Mouse (Mus musculus): Measurements from ENCODE around the gene Mpdz.
A peak's percentile ranks its signal among the peaks of the same experiment; 100 is the strongest.

Gene Mpdz

GRCm38 (mm10) chr4:81392869-81393268 lies 49.7 kb downstream of the Mpdz start:
- no peak for DNase-seq (ENCODE audit: low read depth, low spot score)

DNA sequence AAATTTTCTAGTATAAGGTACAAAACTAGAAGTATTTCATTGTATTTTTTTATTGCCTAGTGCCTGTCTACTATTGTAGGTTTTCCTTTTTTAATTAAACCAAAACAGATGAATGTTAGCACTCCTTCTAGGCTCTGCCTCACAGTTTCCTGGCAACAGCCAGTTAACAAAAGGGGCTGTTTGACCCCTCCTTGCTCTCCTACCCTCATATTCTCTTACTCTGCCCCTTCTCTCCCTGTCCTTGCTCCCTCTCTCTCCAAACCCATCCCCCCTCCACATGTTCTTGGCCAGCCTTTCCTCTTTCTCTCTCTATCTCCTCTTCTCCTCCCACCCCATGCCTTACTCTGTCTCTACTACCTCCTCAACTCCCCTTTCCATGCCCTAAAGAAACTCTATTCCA lies 53.4 kb downstream of the Mpdz start:
- no peak for DNase-seq (ENCODE audit: low read depth, low spot score)

- no peak for DNase-seq (ENCODE audit: low read depth, low spot score)
Measured at GRCm38 (mm10) chr4:81387644-81388043, 55.0 kb downstream of the Mpdz start.

DNA sequence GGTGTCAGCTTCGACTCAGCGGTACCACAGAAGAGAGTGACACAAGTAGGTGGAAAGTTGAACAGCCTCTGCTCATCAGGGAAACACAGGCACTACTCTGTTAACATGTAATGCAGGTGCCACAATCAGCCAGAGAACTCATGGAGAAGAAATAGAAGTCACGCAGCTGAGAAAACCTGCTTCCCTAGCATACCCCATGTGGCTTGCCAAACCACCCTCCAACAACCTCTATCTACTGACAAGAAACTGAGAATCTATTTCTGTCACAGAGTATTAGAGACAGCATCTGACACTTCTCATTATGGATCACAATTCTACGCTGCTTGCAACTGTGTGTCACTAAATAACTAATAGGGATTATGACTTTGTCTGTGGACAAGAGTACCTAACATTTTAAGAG lies 70.3 kb downstream of the Mpdz start:
- no peak for DNase-seq (ENCODE audit: low read depth, low spot score)

DNA sequence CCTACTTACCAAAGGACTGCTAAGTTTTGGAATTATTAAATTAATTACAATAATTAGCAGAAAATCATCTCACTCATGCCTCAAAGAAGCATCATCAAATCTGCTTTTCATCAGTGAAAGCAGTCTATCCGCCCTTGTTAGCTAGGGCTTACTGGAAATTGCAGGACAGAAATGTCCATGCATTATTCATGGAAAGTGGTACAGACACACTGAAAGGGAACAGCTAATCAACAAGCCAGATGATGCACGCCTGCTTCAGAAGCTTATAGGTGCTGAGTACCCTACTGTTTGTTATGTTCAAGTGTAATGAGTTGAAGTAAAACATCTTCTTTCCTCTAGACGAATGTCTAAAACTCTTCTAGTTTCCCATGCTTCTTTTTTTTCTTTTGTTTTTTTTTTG lies 91.2 kb downstream of the Mpdz start:
- DNase-seq (ENCODE audit: low read depth, low spot score), result no peak

DNA sequence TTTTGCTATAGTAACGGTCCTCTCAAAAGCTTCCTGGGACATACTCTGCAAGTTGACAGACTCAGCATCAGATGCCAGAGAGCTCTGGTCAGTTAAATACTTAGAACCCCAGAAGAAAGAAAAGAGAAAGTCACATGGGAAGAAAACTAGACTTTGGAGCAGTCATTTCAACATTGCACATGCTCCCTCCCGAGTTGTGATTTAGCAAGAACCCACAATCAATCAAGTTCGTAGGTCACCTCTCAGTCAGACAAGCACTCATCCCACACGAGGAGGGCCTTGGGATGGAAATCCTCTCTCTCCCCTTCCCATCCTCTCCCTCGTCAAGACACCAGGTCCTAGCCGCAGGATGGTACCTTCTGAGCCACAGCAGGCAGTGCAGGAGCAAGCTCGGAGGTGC lies 94.0 kb downstream of the Mpdz start:
- DNase-seq (ENCODE audit: low read depth, low spot score), result no peak

DNA sequence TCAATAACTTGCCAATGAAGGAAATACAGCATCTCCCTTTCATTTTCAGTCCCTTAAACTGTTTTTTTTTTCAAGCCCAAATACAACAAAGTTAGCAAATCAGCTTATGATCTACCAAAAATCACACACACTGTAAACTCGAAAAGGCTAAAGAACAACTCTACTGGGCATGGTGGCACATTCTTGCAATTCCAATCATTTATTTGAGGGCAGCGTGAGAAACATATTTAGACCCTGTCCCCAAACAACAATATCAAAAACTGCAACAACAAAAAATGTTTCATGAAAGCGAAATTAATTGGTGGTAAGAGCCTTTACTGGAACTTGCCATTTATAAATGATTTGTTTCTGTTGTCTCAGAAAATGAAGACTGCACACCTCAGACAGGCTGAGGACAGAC lies 97.5 kb downstream of the Mpdz start:
- no peak for DNase-seq (ENCODE audit: low read depth, low spot score)

GRCm38 (mm10) chr4:81333628-81333991 lies 109.0 kb downstream of the Mpdz start:
- no peak for DNase-seq (ENCODE audit: low read depth, low spot score)

DNA sequence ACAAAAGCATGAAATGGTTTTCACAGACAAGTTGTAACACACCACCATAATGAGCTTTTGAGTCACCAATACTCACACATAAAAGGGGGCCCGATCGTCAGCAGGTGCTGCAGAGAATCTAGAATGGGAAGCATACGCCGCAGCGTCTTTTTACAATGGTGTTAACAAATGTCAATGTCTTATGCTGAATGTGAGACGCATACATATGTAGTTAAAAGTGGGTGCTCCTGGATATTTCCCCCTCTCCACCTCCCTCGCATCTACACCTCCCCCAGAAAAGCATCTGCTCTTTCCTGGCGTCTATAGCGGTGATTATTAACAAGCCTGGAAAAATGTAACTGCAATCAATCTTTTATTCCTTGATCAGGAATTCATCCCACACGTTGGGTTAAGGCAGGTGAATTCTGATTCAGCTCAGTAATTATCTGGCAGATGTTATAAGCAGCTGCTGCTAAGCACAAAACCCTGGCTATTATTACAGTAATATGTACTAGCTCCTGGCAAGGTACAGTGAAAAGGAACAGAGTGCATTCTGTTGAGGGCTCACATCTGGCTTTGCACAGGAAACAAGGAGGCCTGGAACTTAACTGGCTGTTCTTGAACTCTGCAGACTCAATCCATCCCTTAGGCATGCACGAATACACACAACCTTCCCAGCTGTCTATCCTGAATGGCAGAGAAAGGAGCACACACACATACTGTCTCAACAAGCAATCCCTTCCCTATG lies 109.6 kb downstream of the Mpdz start:
- peak; percentile 25 for DNase-seq (ENCODE audit: low read depth, low spot score)

DNA sequence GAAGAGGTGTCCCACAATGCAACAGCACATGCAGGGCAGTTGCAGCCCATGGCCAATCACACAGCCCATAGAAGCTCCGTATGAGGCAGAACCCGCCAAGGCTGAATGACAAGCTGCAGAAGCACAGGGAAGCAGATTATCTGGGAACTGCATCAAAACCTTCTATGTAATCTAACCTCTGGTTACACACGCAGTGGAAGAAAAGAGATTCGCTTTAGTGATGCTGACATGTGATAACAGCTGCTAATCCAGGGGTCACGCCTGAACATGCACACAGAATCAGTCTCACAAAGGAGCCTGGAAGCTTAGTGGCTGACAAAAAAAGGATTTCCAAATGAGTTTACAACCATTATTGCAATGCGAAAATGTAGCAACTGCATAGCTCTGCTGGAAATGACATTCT lies 110.2 kb downstream of the Mpdz start:
- no peak for DNase-seq (ENCODE audit: low read depth, low spot score)

GRCm38 (mm10) chr4:81327694-81328093 lies 114.9 kb downstream of the Mpdz start:
- DNase-seq (ENCODE audit: low read depth, low spot score), result no peak

GRCm38 (mm10) chr4:81323853-81324252 lies 118.8 kb downstream of the Mpdz start:
- DNase-seq (ENCODE audit: low read depth, low spot score), result no peak

DNA sequence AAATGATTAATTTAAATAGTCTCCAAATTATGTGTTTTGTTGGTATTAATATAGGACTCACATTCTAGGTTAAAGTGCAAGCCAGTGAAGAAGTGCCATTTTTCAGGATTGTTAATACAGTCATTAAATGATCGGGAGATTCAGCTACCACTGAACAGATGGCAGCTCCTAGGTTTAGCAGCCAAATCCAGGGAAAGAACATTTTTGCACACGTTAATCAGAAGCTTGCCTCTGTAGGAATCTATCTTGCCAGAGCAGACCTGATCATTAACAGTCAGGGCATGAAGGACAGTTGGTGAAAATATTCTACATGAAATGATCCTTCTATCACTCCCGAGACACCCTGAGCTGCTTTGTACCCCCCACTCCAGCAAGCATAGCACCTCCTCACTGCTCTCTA lies 120.4 kb downstream of the Mpdz start:
- DNase-seq (ENCODE audit: low read depth, low spot score), result no peak

DNA sequence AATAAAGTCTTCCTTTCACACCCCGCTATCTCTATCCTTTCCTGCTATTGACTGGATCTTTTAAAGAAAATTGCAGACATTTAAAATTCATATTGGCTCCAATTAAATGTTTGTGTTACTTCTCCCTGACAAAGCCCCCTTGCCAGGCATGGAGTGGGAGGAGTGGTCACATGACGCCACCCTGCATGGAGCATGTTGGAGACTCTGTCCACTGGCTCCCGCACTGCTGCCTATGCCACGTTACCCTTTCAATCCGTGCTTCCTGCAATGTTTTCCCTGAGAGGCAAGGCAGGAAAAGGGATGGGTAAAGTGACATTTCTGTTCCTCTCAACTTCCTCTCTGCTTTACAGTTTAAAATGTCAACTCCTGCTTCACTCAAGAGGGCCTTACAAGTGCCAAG lies 128.0 kb downstream of the Mpdz start:
- DNase-seq (ENCODE audit: low read depth, low spot score), result no peak

- no peak for DNase-seq (ENCODE audit: low read depth, low spot score)
Measured at GRCm38 (mm10) chr4:81313246-81313645, 129.4 kb downstream of the Mpdz start.

- DNase-seq (ENCODE audit: low read depth, low spot score), result peak; percentile 35
Measured at GRCm38 (mm10) chr4:81310168-81310474, 132.5 kb downstream of the Mpdz start.

DNA sequence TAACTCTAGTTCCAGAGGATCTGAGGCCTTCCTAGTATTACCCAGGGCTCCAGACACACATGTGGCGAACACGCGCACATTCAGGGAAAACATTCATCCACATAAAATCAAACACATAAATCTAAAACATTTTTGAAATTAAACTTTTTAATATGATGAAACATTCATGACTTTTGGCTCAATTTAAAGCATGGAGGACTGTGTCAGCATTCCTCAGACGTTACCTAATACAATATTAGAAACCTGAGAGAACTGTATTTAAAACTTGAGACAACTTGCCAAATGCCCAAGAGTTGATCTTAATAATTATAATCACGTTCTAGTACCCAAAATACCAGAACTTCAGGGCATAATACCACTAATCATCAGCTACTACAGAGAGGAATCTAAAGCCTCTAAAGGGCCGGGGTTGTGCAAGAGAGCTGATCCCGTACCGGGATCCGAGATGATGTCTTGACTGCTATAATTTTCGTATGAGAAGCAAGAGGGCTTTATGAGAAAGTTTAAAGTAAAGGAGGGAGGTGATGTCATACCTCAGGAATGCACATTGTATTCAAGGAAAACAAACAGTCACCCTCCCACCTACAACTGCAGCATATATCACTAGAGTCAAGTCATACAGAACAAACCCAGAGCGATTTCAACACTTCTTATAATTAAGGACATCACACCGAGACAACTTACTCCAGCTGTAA lies 133.0 kb downstream of the Mpdz start:
- DNase-seq (ENCODE audit: low read depth, low spot score), result no peak

DNA sequence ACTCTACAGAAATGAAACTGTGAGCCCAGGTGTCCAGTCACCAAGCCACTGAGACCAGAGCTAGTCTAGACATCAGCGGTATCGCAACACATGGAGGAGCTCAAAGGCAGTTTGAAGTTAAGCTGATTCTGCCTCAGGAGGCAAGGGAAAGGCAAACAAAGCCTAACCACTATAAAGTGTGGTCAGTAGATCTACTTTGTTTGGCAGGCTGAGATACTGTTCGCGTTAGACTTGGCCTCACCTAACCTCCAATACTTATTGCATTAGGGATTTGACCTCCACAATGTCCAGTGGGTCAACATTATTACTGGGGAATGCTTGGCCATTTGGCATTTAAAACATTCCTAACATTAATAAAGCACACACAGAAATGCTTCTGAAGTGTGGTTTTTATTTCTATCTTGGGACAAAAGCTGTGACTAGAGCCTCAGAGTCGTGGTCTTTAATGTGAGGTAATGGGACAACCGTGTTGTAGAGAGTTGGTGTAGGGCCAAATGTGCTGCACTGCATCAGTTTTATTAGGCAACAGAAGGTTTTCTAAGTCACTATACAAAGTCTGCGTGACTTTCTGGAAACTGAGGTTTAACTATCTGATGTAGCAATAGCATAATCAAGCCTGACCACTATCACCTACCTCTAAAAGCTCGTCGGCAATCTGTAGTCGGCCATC lies 134.9 kb downstream of the Mpdz start:
- DNase-seq (ENCODE audit: low read depth, low spot score), result peak; percentile 18

DNA sequence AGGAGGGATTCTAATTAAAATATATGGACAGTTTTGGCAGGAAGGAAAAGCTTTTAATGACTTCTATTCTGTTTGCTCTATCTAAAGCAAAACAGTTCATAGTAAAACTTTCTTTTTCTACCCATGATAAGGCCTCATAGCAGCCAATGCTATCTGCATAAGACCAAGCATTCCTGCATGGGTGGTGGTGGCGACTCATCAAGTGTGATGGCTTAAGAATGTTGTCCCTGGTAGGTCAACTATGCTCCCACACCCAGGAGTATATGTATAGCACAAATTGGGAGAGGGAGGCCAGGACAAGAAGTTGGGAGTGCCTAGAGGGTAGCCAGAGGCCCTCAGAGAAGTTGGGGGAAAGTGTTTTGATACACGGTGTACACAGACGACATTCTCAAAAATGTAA lies 140.6 kb downstream of the Mpdz start:
- no peak for DNase-seq (ENCODE audit: low read depth, low spot score)

GRCm38 (mm10) chr4:81298384-81298783 lies 144.2 kb downstream of the Mpdz start:
- no peak for DNase-seq (ENCODE audit: low read depth, low spot score)

GRCm38 (mm10) chr4:81293309-81293708 lies 149.3 kb downstream of the Mpdz start:
- DNase-seq (ENCODE audit: low read depth, low spot score), result no peak

DNA sequence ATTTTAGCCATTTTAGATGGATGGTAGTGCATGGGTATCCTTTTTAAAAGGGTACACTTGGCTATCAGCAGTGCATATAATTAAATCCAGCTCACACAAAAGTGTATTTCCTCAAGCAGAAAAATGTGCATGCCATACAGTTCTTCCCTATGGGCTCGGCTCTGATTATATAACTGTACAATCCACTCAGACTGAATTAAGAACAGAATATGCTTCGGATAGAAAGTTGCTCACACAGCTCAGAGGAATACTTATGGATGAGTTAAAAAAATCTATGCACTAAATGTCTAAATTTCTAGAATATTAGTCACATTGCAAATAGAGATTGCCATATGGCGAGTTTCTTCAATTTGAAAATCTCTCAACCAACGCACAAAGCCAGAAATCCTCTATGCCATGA lies 157.1 kb downstream of the Mpdz start:
- DNase-seq (ENCODE audit: low read depth, low spot score), result no peak

- DNase-seq (ENCODE audit: low read depth, low spot score), result peak; percentile 20
Measured at GRCm38 (mm10) chr4:81283611-81284010, 159.0 kb downstream of the Mpdz start.
